Mouse (Mus musculus) T-cell, adult 66 days (primary cell): ENCODE results near the gene Gtf2a2. TPM values are rescaled to one million over a fixed set of nuclear protein-coding genes. Genes with fewer than 3 reads are reported as not detected.

ENCODE experiments used
- total RNA-seq, 2 experiments: library from RNA; stranded (reverse); gene quantifications; 3 replicates in 1 of 2; 4 replicates in 1 of 2; pipeline ENCODE4 v1.2.4; 2023

Gene Gtf2a2
- 10 to 100 TPM; 80.1 to 99.7 TPM for total RNA-seq

DNA sequence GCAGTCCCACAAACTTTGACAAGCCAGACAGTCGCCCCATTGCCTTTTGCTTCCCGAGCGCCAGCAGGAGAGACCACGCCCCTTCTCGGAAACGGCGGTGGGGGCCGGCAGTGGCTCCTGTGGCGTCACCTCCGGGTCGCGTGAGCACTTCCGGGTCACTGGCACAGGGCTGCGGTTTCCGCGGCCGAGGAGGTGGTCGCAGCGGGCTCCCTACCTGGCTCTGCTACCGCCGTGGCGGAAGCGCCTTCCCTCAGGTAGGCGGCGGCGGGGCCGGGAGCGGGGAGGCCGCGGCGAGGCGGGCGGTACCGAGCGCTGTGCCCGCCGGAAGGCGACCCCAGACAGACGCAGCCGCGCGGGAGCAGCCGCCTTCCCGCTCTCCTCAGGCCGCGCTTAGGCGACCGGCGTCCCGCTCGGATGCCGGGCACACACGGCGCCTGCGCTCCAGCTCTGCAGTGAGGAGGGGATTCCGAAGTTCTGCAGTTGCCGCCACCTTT lies at the start of gene Gtf2a2:
TSS of gene Gtf2a2 (plus strand) at position 143 of the 494 bp plus-strand sequence.

DNA sequence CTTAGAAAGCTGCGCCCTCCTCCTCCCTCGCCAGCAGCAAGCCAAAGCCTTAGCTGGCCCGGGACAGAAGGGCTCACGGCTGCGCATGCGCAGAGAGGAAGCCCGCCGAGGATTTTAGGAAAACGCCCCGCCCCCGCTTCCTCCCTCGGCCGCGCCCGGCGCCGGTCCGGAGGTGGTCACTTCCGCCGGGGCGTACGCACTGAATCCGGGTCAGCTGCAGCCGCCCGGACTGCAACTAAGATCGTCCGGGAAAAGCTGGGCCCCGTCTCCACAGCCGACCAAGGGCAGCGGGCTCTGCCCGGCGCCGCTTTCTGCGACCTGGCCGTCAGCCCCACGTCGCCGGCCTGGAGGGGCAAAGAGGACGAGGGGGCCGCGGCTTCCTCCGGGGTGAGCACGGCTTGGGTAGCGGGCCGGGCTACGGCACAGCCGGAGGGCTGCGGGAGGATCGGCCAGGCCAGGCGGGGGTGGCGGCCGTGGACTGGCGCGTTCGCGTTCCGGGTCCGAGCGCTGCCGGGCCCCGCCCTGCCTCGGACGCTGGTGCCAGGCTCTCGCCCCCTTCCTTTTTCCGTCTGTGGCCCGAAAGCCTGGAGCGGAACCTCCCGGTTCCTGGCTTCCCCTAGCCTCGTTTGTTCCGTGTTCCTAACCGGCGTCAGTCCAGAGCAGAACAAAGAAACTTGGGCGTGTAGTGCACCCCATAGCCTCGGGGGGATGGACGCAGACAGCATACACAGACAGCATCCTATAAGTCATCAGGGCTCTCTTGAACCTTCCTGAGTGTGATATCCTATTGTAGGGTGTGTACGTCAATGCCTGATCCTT lies 22.8 kb upstream of the Gtf2a2 start, which contains the start of gene Bnip2:
TSS of gene Bnip2 (plus strand) at position 164 of the 819 bp plus-strand sequence.

DNA sequence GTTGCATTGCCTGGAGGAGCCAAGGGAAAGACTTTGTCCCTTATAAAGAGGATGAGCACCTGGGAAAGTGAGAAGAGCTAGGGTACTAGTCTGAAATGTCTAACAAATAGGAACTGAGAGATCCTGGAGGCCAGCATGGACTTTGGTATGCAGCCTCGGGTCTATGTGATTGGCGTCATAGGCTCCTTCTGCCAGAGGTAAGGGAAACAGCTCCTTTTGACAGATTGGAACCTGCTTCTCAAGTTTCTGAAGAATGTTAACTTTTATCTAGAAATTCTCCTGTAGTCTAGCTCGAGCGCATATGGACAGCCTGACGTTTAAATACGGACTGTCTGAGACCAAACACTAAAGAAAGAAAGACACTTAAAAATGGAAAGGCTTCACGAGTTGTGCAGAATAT lies 25.6 kb downstream of the Gtf2a2 start, which contains the start of gene Gcnt3:
TSS of gene Gcnt3 (minus strand) at position 101 of the 400 bp plus-strand sequence.

Other genes with a start within 250 kb of the Gtf2a2 start
- gene Bnip2, start 23.1 kb upstream of the Gtf2a2 start, total RNA-seq: 10 to 100 TPM; 55.8 to 85.3 TPM
- gene Gcnt3, start 25.5 kb downstream of the Gtf2a2 start, total RNA-seq: not detected
- gene Fam81a, start 130.0 kb downstream of the Gtf2a2 start, total RNA-seq: not detected
- 1 to 10 TPM; 5.0 to 9.7 TPM for gene Myo1e, start 194.8 kb downstream of the Gtf2a2 start, total RNA-seq